Mouse (Mus musculus) G1E (cell line): ENCODE measurements around the gene 9530003J23Rik.

Source experiments
- CTCF ChIP-seq: IDR thresholded peaks from 2 replicates; pipeline ENCODE4 v1.5.1; 2012; ENCODE audit warnings: low read depth, low read length, inconsistent platforms, mixed read lengths
- GATA2 ChIP-seq: IDR thresholded peaks from 2 replicates; pipeline ENCODE4 v1.6.1; 2012; ENCODE audit warnings: low read depth, low read length, inconsistent platforms, borderline replicate concordance

GRCm38 (mm10) chr10:117282049-117282448 is 43.5 kb upstream of the 9530003J23Rik start, which contains the start of gene Lyz2:
- TF ChIP-seq CTCF (no peak), GATA2 (no peak)
